Mouse (Mus musculus): Measurements from ENCODE around the gene Lepr. TPM values are rescaled to one million over a fixed set of nuclear protein-coding genes. Genes with fewer than 3 reads are reported as not detected.

Lepr gene
- 16.5 and 17.0 TPM in 2 replicates for total RNA-seq (2021)
- long read RNA-seq, experiment 1, full-length matches to known transcripts, result 1 of 2 reads
- long read RNA-seq, experiment 1, partial matches to known transcripts, result 0 of 2 reads
- long read RNA-seq, experiment 1, other reads (novel, unspliced or antisense), result 1 of 2 reads
- long read RNA-seq, experiment 2, partial matches to known transcripts, result 4 of 4 reads
- long read RNA-seq, experiment 2, other reads (novel, unspliced or antisense), result 0 of 4 reads

- DNase-seq, result peak; percentile 50
Observed at GRCm38 (mm10) chr4:101717367-101718121, at the start of gene Lepr. Gene Lepr, plus strand, starts transcription at chr4:101717404.

GRCm38 (mm10) chr4:101669161-101669560 lies 48.0 kb upstream of the Lepr start:
- no peak for DNase-seq

GRCm38 (mm10) chr4:101669811-101670210 lies 47.4 kb upstream of the Lepr start:
- no peak for DNase-seq

DNA sequence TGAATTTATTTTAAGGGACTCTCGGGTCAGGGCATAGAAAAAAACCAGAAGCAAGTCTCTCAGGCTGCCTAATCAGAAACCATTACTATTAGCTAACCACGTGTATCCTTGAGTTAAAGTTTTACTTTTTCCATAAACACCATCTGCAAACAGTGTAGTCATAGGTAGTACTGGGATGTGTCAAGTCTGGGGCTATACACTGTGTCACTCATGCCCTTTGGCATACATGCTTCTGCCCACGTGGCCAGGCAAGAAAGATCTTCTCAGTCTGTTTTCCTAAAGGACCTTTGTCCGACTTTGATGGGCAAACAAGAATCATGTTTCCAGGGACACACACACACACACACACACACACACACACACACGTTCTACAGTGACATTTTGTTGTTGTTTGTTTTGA lies 42.4 kb upstream of the Lepr start:
- no peak for DNase-seq

- DNase-seq, result peak; percentile 42
Observed at GRCm38 (mm10) chr4:101675726-101676125, 41.5 kb upstream of the Lepr start.

DNA sequence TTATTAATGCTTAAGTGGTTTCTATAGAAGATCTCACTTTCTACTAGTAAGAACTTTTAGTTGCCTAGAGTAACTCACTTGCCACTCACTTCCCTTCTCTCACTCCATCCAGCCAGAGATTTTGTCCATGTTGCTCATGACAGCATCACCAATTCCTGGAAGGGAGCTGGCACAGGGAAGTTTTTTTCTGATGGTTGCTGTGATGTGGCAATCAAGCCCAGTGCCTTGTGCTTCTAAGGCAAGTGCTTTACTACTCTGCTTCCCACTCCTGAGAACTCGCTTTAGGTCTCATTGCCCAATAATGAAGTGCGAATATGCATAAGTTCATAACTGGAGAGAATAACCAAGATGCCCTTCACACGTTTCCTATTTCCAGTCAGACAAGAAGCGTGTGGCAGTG lies 34.6 kb upstream of the Lepr start:
- no peak for DNase-seq

DNA sequence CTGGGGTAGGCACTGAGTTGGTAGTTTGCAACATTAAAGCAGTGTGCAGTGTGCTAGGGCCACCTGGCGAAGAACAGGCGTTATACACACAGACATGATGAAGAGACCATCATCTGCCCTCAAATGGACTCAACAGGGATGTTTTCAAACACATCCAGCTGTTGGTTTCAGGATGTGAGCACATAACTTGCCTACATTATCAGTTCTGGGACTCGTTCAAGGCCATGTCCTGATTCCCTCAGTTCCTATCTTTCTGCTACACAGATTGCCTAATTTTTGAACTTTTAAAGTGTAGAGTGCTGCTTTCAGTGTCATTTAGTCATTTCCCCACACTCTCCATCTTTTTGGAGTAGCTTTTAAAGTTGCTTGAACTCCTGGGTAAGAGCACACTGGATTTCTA lies 34.1 kb upstream of the Lepr start:
- no peak for DNase-seq

GRCm38 (mm10) chr4:101684821-101685220 lies 32.4 kb upstream of the Lepr start:
- no peak for DNase-seq

- DNase-seq, result no peak
Observed at GRCm38 (mm10) chr4:101686227-101686810, 30.9 kb upstream of the Lepr start.

DNA sequence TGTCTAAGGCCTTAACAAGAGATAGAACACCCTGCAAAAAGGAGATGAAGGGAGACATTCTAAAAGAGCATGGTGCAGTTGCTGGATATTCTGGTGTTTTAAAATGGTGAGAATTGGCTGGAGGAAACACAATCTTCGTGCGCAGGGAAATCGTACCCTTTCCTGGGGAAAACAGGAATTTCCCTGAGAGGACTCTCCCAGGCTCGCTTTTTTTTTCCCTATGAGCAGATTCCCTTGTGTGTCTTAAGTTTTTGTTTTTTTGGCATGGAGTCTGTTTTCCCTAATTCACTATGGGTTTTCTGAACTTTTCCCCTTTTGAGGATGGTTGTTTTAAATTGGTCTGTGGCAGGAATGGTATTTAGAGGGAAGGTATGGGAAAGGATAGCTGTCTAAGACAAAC lies 28.0 kb upstream of the Lepr start:
- DNase-seq, result no peak

- DNase-seq, result no peak
Observed at GRCm38 (mm10) chr4:101689645-101690044, 27.6 kb upstream of the Lepr start.

GRCm38 (mm10) chr4:101692892-101693291 lies 24.3 kb upstream of the Lepr start:
- no peak for DNase-seq

DNA sequence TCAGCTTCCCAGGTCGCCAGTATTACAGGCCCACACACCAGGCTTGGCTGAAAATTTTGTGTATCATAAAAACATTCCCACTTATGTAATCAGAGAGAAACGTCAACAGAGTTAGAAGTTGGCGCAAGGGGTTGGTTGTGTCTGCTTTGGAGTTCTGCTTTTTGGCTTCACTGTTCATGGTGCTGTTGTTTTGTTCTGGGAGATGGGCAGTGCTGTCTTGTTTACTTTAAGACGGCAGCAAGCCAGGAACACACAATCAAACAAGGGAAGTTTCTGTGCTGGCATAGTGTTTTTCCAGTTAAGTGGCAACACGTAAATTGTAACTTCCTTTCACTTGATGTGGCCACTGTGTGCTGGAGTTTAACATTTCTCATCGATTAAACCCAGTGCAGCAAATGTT lies 22.7 kb upstream of the Lepr start:
- no peak for DNase-seq

- DNase-seq, result no peak
Observed at GRCm38 (mm10) chr4:101697236-101697635, 20.0 kb upstream of the Lepr start.

DNA sequence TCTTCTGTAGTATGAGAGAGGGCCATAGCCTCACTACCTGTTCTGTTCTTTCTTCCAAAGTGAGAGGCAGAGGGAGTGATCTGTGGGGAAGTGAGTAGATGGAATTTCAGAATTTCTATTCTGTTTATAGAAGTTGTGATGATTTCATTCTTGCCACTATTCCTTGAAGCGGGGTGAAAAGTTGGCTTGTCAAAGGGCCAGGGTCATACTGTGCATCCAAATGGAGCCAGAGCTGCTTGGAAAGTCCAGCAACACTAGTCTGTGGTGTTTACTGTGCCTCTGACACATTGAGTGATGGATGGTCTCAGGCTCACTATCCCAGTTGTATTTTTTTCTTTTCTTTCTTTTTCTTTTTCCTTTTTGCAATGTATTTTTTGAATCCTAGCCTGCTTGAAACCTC lies 17.8 kb upstream of the Lepr start:
- no peak for DNase-seq

DNA sequence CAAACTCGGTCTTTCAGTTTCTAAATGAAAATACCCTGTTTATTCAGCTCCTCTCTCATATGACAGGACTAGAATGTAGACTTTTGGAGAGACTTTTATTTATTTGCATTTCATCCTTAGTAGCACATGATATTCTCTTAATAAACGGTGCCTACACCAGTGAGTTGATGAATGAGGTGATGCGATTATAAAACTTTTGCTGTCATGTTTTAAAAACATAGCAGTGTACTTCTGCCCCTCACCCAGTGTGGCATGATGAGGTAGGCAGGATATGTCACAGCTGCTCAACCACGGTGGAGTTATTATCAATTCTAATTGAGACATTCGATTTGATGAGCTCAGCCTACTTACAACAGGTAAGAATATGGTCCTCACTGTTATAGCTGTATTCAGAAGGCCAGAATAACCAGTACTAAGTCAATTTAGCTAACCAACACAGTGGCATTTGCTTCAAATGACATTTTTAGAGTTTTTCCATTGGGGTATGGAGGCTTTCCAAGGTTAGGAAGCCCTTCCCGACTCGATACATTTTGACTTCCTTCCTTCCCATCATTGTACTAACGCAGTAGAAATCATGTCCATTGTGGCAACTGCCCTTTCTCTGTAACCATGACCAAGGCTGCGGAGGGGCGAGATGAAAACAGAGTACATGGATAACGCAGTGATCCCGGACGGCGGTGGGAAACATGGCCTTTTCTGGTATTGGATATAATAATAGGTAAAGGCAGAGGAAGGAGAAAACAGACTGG lies 16.1 kb upstream of the Lepr start:
- no peak for DNase-seq

DNA sequence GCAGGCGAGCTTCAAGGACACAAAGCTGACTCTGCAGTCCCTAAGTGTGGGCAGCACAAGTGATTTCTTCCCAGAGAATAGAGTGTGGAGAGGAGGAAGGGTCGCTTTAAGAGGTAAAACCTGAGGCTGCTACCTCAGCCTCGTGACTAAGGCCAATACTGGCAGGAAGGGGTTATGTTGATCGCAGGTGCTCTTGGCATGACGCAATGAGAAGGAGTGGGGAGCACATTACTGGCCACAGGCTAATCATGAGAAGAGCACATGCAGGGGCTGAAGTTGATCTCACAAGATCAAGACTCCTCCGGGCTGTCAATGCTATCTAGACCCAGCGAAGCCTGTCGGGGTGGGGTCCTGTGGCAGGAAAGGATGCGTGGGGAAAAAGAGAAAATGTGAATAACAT lies 11.9 kb upstream of the Lepr start:
- no peak for DNase-seq

GRCm38 (mm10) chr4:101707234-101707633 lies 10.0 kb upstream of the Lepr start:
- DNase-seq, result no peak

DNA sequence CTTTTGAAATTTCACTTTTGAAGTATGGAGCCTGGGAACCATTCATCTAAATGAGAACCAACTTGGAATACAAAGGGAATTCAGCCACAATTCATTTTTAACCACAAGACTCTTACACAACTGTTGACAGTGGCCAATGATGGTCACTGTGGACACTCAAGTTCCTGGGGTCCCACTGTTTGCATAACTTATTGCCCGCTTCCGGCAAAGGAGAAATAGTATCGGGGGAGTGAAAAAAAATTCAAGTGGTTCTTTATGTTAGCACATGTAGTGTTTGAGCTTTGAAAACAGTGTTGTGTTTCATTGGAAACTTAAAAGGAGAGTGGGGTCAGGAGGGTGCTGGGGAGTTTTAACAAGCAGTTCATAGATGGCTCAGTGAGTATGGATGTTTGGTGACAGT lies 9.3 kb upstream of the Lepr start:
- DNase-seq, result no peak

DNA sequence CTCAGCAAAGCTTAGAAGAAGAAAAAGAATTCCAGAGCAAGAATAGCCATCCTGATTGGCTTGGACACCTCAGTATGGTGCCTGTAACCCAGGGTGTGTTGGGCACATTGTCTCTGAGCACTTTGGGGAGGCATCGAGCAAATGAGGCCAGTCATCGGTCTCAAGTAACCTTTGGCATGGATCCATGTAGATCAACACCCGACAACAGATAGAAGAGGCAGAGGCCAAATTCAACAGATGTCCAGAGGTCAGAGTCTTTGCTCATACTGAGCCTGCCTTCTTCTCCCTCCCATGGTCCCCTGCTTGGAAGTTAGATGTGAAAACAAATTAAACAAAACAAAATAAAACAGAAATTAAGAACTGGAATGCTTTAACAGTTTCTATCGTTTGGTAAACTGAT lies 6.8 kb upstream of the Lepr start:
- DNase-seq, result no peak

DNA sequence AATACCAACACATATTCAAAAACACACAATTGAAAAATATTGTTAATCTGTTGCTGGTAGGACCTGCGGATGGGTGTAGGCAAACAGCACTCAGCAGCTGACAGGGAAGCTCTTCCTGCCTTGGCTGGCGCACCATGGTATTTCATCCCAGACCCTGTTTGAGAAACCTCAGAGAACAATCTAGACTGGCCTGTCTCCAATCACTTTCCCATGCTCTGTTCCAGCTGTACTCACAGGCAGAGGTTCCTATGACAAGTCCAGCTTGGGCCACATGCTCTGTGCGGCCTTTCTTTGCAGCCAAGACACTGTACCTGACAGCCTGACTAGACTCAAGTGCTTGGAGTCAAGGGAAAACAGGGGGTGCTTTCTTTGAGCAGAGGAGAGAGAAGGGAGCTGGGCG lies 6.1 kb upstream of the Lepr start:
- DNase-seq, result no peak

DNA sequence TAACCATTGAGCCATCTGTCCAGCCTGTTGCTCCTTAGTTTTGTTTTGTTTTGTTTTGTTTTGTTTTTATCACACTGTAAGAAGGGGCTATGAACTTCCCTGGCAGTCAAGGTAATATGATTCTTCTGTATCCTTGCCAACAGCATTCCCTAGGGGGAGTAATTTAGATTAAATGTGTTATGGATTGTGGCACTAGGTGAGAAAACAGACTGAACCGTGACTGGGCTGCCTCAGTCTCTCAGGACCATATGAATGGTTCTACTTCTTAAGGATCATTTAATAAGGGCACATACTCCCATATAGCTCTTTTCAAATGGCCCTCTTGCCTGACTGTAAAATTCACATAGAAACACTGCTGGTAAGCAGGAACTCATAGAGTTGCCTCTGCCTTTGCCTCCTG lies 4.6 kb upstream of the Lepr start:
- DNase-seq, result no peak

- DNase-seq, result no peak
Observed at GRCm38 (mm10) chr4:101715302-101715701, 1.9 kb upstream of the Lepr start.
